Mouse (Mus musculus) left cerebral cortex, adult 9 months (tissue): ENCODE data around the gene Sftpd.
A peak's percentile ranks its signal among the peaks of the same experiment; 100 is the strongest.

Source experiments
- DNase-seq, 2 experiments: peaks; one replicate each; pipeline ENCODE4 v3.0.0; 2022; ENCODE audit warnings: low spot score in 2 of 2

Sftpd gene

GRCm38 (mm10) chr14:41185059-41185821, at the start of gene Sftpd:
Sftpd (minus strand) TSS chr14:41185149.
- no peak for DNase-seq

GRCm38 (mm10) chr14:41198037-41198730, 13.2 kb upstream of the Sftpd start:
- DNase-seq = no peak

DNA sequence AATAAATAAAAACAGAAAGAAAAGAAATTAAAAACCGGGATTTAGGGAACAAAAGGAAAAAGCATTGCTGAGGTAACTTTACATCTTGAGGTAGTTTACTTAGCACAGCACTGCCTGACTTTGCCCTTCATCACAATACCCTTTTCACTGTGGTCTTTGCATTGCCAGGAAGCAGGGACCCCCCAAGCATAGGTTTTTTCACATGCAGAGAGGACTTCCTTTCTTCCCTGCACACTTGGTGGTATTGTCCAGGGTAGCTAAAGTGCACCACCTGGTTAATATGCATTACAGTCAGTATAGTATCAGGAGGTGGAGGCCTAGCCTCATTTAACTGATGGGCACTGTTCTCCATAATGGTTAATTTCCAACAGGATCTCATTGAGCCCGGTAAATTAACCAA, 4.5 kb upstream of the Sftpd start:
- DNase-seq = no peak

DNA sequence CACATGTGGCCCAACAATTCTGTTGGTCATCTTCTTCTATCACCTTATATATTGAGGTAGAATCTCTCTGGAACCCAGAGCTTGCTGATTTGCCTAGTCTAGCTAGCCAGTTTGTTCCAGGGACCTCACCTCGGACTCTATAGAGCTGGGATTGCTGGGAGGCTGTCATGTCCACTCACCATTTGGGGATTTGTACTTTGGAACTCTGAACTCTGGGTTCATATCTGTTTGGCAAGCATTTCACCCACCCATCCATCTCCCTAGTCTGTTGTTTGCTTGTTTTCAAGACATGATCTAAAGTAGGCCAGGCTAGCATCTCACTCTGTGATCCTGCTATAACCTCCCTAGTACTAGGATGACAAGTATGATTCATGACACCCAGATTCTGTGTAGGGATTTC, 10.1 kb downstream of the Sftpd start:
- no peak for DNase-seq

DNA sequence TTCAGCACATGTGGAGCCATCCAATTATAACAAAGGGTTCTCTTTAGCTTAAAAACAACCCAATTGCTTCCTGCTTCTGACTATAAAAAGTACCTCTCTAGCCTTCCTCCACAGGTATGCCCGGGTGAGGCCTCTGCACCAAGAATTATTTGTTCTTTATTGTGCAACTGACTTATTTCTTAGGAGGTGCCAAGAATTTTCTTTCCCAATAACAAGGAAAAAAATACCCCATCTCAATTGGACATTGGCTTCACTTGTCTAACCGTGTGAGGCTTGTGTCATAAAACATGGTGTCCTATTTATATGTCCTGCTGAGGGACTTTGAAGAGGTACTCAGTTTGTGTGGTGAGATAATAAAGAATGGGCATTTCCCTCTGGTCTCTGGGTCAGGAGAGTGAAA, 14.4 kb downstream of the Sftpd start:
- no peak for DNase-seq

DNA sequence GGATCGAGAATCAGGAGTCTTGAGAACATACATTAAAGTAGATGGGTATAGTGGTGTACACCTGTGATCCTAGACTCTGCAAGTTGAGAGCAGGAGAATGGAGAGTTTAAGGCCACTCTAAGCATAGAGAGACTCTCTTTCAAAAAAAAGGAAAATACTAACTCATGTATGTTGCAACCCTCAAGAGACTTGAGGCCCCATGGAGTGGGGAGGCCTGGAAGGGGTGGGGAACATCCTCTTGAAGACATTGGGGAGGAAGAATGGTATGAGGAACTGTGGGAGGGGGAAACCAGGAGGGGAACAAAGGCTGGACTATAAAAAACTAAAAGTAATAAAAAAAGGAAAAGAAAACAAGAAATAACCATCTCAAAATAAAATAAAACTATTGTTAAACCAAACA, 16.4 kb downstream of the Sftpd start:
- DNase-seq = no peak

GRCm38 (mm10) chr14:41167278-41167677, 17.7 kb downstream of the Sftpd start:
- no peak for DNase-seq

DNA sequence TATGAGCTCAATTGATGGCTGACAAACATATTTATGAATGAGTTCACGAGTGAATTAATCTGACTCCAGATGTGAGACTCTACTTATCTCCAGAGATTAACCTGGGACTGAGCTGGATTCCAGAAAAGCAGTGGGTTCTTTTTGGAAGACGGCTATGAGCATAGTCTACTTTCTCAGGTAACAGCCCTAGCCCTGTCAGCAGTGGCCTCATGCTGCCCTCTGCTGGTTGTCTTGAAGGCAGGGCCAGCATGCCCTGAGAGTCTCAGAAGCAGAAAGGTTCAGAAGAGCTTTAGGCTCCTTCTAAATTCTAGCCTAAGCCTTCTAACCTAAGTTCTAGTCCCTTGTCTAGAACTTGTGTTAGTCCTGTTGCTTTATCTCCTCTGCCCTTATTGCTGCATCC, 22.3 kb downstream of the Sftpd start:
- peak in 1 of 2 experiments; percentile 27 for DNase-seq

- no peak for DNase-seq
Observed at GRCm38 (mm10) chr14:41160743-41161142, 24.2 kb downstream of the Sftpd start.

DNA sequence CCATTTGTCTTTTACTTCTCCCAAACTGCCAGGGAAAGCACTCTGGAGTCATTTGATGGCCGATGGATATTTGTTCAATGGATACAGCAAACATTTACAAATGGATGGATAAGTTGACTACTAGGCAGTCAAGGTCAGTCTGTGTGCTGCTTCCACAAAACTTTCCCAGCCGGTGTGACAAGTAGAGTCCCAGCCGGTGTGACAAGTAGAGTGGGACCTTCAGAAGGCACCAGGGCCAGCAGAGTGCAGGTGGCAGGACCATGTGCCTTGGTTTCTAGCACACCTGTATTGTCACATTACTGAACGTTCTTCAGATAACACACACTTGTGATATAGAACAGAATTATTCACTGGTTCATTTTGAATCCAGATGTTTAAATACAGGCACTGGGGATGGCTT, 24.9 kb downstream of the Sftpd start:
- DNase-seq = no peak

DNA sequence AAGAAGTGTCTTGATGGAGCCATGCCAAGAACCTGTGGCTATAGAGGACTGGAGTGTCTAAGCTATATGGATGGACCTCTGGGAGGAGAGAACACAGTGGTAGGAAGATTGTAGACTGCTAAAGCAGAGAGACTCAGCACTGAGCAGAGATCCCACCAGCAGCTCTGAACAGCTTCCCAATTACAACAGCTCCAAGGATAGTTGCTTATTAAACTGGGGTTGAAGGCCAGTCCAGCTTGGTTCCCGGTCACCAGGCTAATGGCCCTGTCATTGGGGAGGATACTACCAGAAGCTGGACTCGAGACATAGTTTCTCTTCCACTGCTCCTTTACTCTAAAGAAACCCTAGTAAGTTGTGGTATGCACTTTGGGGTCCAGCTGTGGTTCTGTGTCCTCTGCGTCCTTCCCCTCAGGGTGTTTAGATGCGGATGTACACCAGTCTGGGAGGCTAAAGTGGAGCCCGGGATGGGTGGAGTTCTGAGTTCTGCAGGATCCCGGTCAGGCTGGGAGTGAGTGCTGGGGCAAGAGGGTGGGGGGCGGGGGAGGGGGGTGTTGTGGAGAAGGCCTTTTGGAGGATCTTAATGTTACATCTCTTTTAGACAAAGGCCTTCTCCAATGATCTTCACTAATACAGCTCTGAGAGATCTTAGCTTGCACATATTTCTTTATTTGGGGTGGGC, 33.6 kb downstream of the Sftpd start, which contains the start of gene Mbl1:
TSS of gene Mbl1 (plus strand) at position 239 of the 679 bp plus-strand sequence.
- DNase-seq = no peak

GRCm38 (mm10) chr14:41147356-41147755, 37.6 kb downstream of the Sftpd start:
- DNase-seq = no peak

DNA sequence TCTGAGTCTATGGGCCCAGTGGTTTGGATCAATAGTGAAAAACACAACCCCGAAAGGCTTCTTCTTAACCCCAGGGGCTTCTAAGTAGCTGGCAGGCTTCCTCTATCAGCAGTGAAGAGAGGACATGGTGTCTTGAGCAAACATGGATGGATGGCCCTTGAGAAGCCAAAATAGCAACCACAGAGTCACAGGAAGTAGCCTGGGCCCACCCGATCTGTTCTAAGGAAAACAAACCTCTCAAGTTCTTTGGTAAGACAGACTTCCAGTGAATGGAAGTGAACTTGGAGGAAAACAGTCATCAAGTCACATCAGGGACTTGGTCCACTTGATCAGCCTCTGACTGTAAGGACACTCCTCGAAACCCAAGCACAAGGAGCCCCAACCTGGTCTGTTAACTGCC, 38.0 kb downstream of the Sftpd start:
- no peak for DNase-seq

GRCm38 (mm10) chr14:41146035-41146434, 38.9 kb downstream of the Sftpd start:
- no peak for DNase-seq

DNA sequence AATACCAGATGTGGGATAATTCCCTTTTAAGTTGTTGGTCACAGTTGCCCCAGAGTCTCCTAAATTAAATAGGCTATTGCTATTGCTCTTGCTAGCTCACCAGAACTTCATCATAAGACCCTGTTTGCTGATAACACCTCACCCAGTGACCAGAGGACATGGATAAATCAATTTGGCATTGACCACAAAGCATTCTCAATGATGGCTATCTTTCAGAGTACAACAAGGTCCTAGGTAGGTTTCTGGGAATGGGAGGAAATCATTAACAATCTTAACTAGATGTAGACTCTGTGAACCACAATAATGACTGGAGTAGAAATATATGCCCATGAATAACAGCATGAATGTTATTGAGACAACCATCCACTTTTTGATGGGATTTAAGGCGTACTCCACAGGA, 44.3 kb downstream of the Sftpd start:
- DNase-seq = no peak

- no peak for DNase-seq
Observed at GRCm38 (mm10) chr14:41137006-41137405, 47.9 kb downstream of the Sftpd start.

DNA sequence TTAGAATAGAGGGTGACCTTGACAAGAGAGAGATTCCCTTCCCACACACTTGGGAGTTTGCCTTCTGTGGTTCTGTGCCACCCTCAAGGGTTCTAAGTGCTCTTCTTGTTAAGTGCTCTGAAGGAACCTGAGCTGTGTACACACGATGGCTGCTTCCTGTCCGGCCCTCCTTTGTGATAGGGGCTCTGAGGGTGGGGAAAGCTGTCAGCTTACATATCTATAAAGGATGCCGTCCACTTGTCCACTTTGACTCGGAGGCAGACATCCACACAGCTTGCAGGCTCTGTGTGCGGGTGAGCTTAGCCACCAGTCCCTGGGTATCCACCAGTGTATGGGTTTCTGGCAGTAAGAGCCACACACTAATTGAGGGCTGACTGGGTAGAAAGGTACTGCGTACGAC, 53.4 kb downstream of the Sftpd start, which contains the start of gene Sftpa1:
TSS of gene Sftpa1 (plus strand) at position 243 of the 400 bp plus-strand sequence.
- no peak for DNase-seq

- peak in 1 of 2 experiments; percentile 19 for DNase-seq
Observed at GRCm38 (mm10) chr14:41127997-41128396, 57.0 kb downstream of the Sftpd start.

DNA sequence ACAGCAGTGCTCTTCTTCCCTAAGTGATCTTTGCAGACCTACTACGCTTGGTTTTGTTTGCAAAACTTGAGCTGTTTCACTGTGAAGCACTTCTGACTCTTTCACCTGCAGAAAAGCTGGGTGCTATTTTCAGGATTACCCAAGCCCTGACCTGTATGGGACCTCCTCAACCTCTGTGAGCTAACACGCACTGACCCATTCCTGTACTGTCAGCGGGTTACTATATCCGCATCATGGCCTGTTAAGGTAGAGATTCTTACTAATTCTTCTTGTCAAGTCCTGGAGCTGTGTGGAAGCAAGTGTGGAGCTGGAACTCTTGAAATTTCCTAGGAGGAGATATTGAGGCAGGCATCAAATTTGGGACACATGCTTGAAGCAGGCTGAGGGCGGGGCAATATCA, 60.3 kb downstream of the Sftpd start:
- no peak for DNase-seq
